Mouse (Mus musculus): Measurements from ENCODE around the gene Tenm4. TPM values are rescaled to one million over a fixed set of nuclear protein-coding genes. Genes with fewer than 3 reads are reported as not detected.

Tenm4 gene
- total RNA-seq, 2 experiments from 2014 or later: 16.0 to 23.0 TPM

- no peak for DNase-seq (ENCODE audit: low spot score in 2 of 2)
Observed at GRCm38 (mm10) chr7:96672322-96672914, 501.4 kb downstream of the Tenm4 start.

GRCm38 (mm10) chr7:96677082-96677481 lies 506.0 kb downstream of the Tenm4 start:
- no peak for DNase-seq (ENCODE audit: low spot score in 2 of 2)

GRCm38 (mm10) chr7:96678236-96678635 lies 507.2 kb downstream of the Tenm4 start:
- DNase-seq (ENCODE audit: low spot score in 2 of 2): no peak

- no peak for DNase-seq (ENCODE audit: low spot score in 2 of 2)
Observed at GRCm38 (mm10) chr7:96679746-96680145, 508.7 kb downstream of the Tenm4 start.

GRCm38 (mm10) chr7:96680405-96680804 lies 509.4 kb downstream of the Tenm4 start:
- DNase-seq (ENCODE audit: low spot score in 2 of 2): no peak

GRCm38 (mm10) chr7:96681808-96682207 lies 510.8 kb downstream of the Tenm4 start:
- no peak for DNase-seq (ENCODE audit: low spot score in 2 of 2)

GRCm38 (mm10) chr7:96688141-96688540 lies 517.1 kb downstream of the Tenm4 start:
- DNase-seq (ENCODE audit: low spot score in 2 of 2): no peak

- DNase-seq (ENCODE audit: low spot score in 2 of 2): no peak
Observed at GRCm38 (mm10) chr7:96701097-96701845, 530.2 kb downstream of the Tenm4 start.

GRCm38 (mm10) chr7:96703958-96704357 lies 532.9 kb downstream of the Tenm4 start:
- DNase-seq (ENCODE audit: low spot score in 2 of 2): no peak

GRCm38 (mm10) chr7:96705307-96706129 lies 534.5 kb downstream of the Tenm4 start:
- no peak for DNase-seq (ENCODE audit: low spot score in 2 of 2)

GRCm38 (mm10) chr7:96706531-96706930 lies 535.5 kb downstream of the Tenm4 start:
- no peak for DNase-seq (ENCODE audit: low spot score in 2 of 2)

- DNase-seq (ENCODE audit: low spot score in 2 of 2): no peak
Observed at GRCm38 (mm10) chr7:96707112-96707511, 536.1 kb downstream of the Tenm4 start.

GRCm38 (mm10) chr7:96708071-96708470 lies 537.0 kb downstream of the Tenm4 start:
- no peak for DNase-seq (ENCODE audit: low spot score in 2 of 2)

- DNase-seq (ENCODE audit: low spot score in 2 of 2): no peak
Observed at GRCm38 (mm10) chr7:96708561-96708960, 537.5 kb downstream of the Tenm4 start.

- no peak for DNase-seq (ENCODE audit: low spot score in 2 of 2)
Observed at GRCm38 (mm10) chr7:96708968-96709367, 537.9 kb downstream of the Tenm4 start.

GRCm38 (mm10) chr7:96709891-96710290 lies 538.8 kb downstream of the Tenm4 start:
- no peak for DNase-seq (ENCODE audit: low spot score in 2 of 2)

- DNase-seq (ENCODE audit: low spot score in 2 of 2): no peak
Observed at GRCm38 (mm10) chr7:96710658-96711071, 539.6 kb downstream of the Tenm4 start.

- DNase-seq (ENCODE audit: low spot score in 2 of 2): no peak
Observed at GRCm38 (mm10) chr7:96712876-96713275, 541.8 kb downstream of the Tenm4 start.

- DNase-seq (ENCODE audit: low spot score in 2 of 2): no peak
Observed at GRCm38 (mm10) chr7:96716911-96717310, 545.9 kb downstream of the Tenm4 start.

GRCm38 (mm10) chr7:96718201-96719155 lies 547.4 kb downstream of the Tenm4 start:
- DNase-seq (ENCODE audit: low spot score in 2 of 2): no peak

GRCm38 (mm10) chr7:96719926-96720325 lies 548.9 kb downstream of the Tenm4 start:
- no peak for DNase-seq (ENCODE audit: low spot score in 2 of 2)

All from gastrocnemius, postnatal 4 days (tissue).